Mouse (Mus musculus) granulocyte monocyte progenitor cell, adult 5-6 weeks (primary cell): ENCODE results near the gene Cript. TPM values are rescaled to one million over a fixed set of nuclear protein-coding genes. Genes with fewer than 3 reads are reported as not detected.
"Not testable (repeated sequence)": the region's sequence is repeated elsewhere in the genome, so short reads cannot be mapped to it uniquely, and the experiment has no call there.

ENCODE experiments used
- ATAC-seq: replicated peaks from 2 replicates; pipeline ENCODE4 v1.8.0; 2016; ENCODE audit warnings: mild to moderate bottlenecking, moderate TSS enrichment, inconsistent platforms; ENCODE audit not compliant: poor library complexity, severe bottlenecking
- total RNA-seq, 2 experiments: library from RNA; stranded (forward) in 1 of 2; stranded (reverse) in 1 of 2; fragments of 200-712, 200-1000 nt in 1 of 2; fragments of >200 nt in 1 of 2; fragmentation: Nextera tagmentation in 1 of 2; gene quantifications; 2 replicates each; pipeline ENCODE4 v1.2.3; 2014 to 2017

Cript gene
- total RNA-seq, 2 experiments from 2014 or later = 57.9 to 75.0 TPM

GRCm38 (mm10) chr17:87044796-87045195 lies 19.4 kb downstream of the Cript start:
- ATAC-seq = no peak

DNA sequence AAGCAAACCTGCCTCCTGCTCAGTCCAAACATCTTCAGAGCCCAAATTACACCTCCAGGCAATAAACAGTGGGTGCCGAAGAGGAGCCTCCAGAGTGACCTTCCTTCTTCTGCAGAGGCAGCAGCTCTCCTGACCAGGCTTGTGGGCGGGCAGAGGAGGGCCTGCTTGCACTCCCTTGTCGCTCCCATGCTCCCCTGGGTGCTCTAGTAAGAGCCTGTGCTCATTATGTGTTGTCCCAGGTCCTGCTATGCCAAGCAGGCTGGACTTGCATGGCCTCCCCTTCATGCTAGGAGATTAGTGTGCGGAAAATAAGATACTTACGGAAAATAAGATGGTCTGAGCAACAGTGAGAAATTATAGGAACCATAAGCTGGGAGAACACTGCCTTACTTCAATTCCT lies 24.3 kb downstream of the Cript start:
- no peak for ATAC-seq

DNA sequence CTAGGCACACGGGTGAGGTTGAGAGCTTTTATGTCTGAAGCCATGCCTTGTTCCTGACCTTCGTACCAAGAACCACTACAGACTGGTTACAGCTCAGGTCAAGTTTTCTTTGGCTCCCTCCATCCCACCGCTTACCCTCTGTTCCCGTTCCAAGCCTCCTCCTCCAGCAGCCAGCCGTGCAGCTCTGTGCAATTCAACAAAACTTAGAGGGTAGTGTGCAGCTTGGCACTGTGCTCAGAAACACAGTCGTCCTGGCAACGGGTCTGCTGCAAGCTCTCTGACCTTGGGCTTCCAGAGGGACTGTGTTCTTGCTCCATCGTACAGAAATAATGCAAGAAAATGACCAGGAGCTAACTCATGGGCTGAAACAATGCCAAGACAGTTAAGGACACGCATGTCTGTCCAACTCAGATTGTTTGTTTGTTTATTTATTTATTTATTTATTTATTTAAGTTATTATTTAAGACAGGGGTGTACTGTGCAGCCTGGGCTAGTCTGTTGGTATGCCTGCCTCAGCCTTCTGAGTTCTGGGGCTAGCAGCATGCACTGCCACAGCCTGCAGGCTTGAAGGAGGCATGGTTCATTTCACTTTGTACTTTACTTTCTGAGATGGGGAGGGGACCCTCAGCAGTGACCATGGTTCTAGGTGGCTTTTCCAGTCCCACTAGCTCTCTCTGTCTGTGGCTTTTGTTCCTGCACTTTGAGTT lies 25.3 kb downstream of the Cript start:
- no peak for ATAC-seq

GRCm38 (mm10) chr17:87051652-87052051 lies 26.3 kb downstream of the Cript start:
- no peak for ATAC-seq

GRCm38 (mm10) chr17:87052432-87052831 lies 27.1 kb downstream of the Cript start:
- ATAC-seq = peak; percentile 79

DNA sequence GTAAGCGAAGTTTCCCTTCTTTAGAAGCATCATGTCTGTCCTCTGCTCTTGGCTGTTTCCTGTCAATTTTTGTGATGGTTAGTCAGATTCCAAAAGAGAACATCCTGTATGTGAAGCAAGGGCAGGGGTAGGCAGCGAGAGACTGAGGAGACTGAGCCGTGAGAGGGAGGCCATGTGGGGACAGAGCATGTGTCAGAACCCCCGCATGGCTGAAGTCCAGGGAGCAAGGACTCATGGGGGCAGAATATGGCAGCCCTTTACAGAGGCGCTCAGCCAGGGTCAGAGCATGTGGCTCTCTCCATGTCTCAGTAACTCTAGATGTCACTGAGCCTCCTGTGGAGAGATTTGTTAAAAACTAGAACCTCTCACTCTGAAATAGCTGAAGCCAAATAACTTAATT lies 28.6 kb downstream of the Cript start:
- ATAC-seq = no peak

DNA sequence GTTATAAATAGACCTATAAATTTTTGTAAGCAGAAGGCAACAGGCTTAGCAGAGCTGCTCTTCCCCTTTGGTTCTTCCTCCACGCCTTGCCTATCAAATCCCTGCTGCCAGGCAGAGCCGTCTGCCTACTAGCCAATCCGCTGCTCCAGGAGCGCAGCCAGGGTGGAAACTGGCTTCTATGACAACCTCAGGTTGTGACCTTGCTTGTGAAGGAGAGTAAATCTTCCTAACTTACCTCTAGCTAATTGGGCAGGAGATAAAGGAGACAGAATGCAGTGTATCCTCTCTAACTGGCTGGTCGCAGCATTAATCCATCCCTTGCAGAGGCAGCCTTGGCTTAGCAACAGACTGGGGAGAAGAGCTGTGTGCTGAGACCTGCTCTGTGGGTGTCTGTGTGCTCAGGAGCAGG lies 29.7 kb downstream of the Cript start:
- ATAC-seq = peak; percentile 58

- peak; percentile 23; the same call in 1 of the 2 replicates for ATAC-seq
Measured at GRCm38 (mm10) chr17:87055663-87056062, 30.3 kb downstream of the Cript start.

- ATAC-seq = no peak
Measured at GRCm38 (mm10) chr17:87056761-87057160, 31.4 kb downstream of the Cript start.

- no peak for ATAC-seq
Measured at GRCm38 (mm10) chr17:87057486-87058266, 32.3 kb downstream of the Cript start.

GRCm38 (mm10) chr17:87062639-87063038 lies 37.3 kb downstream of the Cript start:
- no peak for ATAC-seq

GRCm38 (mm10) chr17:87063461-87063860 lies 38.1 kb downstream of the Cript start:
- ATAC-seq = no peak

GRCm38 (mm10) chr17:87063969-87064368 lies 38.6 kb downstream of the Cript start:
- peak; percentile 99 for ATAC-seq

- no peak for ATAC-seq
Measured at GRCm38 (mm10) chr17:87068997-87069396, 43.6 kb downstream of the Cript start.

GRCm38 (mm10) chr17:87072183-87072582 lies 46.8 kb downstream of the Cript start:
- ATAC-seq = not testable (repeated sequence)

DNA sequence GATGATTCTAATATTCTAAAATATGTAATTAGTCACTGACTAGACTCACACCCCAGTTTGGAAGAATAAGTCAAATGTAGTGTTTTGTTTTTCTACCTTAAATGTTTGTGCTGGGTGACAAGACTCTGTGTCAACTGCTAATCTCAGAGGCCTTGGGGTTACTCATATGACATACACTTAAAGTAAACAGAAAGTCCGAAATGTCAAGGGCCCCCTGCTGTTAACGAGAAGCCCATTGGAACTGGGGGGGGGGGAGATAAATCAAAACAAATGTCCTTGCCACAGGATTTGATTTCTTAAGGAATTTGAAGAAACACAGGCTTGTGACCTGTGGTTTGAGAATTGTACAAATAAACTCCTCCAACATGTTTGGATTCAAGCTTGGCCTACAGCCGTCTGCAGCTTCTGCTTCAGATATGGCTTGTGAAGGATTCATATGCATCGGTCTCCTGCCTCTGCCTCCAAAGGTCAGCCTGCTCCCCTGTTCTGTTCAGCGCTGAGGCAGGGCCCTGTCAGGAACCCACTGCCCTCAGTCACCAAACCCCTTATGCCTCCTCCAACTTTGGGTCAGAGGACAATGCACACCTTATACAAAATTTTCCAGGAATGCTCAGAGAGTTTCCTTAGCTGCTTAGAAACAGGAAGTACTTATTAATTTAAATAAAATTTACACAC lies 47.6 kb downstream of the Cript start:
- no peak for ATAC-seq

GRCm38 (mm10) chr17:87073470-87073869 lies 48.1 kb downstream of the Cript start:
- ATAC-seq = no peak

DNA sequence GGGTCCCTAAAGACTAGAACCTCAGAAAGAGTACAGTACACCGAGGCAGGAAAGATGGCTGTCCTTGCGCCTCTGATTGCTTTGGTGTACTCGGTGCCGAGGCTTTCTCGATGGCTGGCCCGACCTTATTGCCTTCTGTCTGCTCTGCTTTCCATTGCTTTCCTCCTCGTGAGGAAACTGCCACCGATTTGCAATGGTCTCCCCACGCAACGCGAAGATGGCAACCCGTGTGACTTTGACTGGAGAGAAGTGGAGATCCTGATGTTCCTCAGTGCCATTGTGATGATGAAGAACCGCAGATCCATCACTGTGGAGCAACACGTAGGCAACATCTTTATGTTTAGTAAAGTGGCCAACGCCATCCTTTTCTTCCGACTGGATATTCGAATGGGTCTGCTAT lies 52.9 kb downstream of the Cript start:
- peak; percentile 33; the same call in 1 of the 2 replicates for ATAC-seq

GRCm38 (mm10) chr17:87080724-87081123 lies 55.4 kb downstream of the Cript start:
- no peak for ATAC-seq

DNA sequence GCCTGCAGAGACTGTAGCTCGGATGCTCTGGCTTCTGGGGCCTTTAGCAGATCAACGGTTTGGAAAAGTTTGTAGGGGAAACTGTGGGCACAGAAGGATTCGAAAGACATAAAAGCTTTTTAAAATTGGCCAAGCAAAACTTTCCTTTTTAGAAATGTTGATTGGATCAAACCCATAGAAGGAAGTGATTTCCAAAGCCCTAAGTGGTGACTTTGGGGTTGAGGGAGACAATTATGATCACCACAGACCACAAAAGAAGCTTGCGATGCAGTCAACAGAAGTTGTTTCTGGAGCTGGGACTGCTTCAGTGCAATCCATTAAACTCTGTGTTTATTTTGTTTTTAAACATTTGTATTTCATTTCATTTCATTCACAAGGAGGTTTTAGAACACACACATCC lies 57.2 kb downstream of the Cript start:
- peak; percentile 61 for ATAC-seq

GRCm38 (mm10) chr17:87083671-87084070 lies 58.3 kb downstream of the Cript start:
- ATAC-seq = no peak
